Mouse (Mus musculus) spleen, adult 2 months (tissue): ENCODE results near the gene Jade2. TPM values are rescaled to one million over a fixed set of nuclear protein-coding genes. Genes with fewer than 3 reads are reported as not detected.

Experiments
- DNase-seq, 2 experiments: peaks; one replicate each; pipeline versions ENCODE4 v3.0.0 to v3.0.0-alpha.2; 2012 to 2021; ENCODE audit warnings: low spot score in 2 of 2, low read depth in 1 of 2
- H3K27ac ChIP-seq: fragments of 200-500 bp; 2 replicates; pipeline ENCODE4 v1.5.1; 2012; ENCODE audit warnings: low read length, inconsistent platforms; ENCODE audit not compliant: insufficient read depth
- H3K27me3 ChIP-seq: fragments of 200-500 bp; 2 replicates; pipeline ENCODE4 v1.6.1; 2012; ENCODE audit warnings: mild to moderate bottlenecking, moderate library complexity, low read length, inconsistent platforms; ENCODE audit not compliant: control insufficient read depth, insufficient read depth
- H3K36me3 ChIP-seq: fragments of 200-500 bp; 2 replicates; pipeline ENCODE4 v1.6.1; 2012; ENCODE audit warnings: mild to moderate bottlenecking, low read length, inconsistent platforms; ENCODE audit not compliant: control insufficient read depth, insufficient read depth
- H3K4me1 ChIP-seq: fragments of 200-500 bp; 2 replicates; pipeline ENCODE4 v1.6.1; 2011; ENCODE audit warnings: inconsistent platforms; ENCODE audit not compliant: control insufficient read depth, insufficient read depth, insufficient read length
- H3K4me3 ChIP-seq: fragments of 200-500 bp; 2 replicates; pipeline ENCODE4 v1.5.1; 2011; ENCODE audit warnings: mild to moderate bottlenecking, inconsistent platforms; ENCODE audit not compliant: insufficient read depth, insufficient read length; ENCODE audit errors: extremely low read depth
- CTCF ChIP-seq: fragments of 200-500 bp; IDR thresholded peaks from 2 replicates; pipeline ENCODE4 v1.5.1; 2011; ENCODE audit warnings: mild to moderate bottlenecking, inconsistent platforms; ENCODE audit not compliant: insufficient read depth, insufficient read length, insufficient replicate concordance; ENCODE audit errors: extremely low read depth
- POLR2A ChIP-seq: fragments of 200-500 bp; IDR thresholded peaks from 2 replicates; pipeline ENCODE4 v1.6.1; 2011; ENCODE audit warnings: low read depth, low read length, inconsistent platforms
- WGBS: fragments of 180-500 bp; shearing (Covaris S2); methylation state at CpG from one replicate; pipeline ENCODE4 v1.1.7; 2018; 5-methylcytosine and 5-hydroxymethylcytosine counted together
- polyA plus RNA-seq: library from polyadenylated mRNA; depleted of rRNA; stranded (reverse); fragments of >200 nt; gene quantifications from 2 replicates; pipeline ENCODE4 v1.2.3, GENCODE M21; 2012; rRNA removed

Jade2 gene
- 24.8 and 27.2 TPM in 2 replicates for polyA plus RNA-seq

- Histone ChIP-seq H3K4me3 (peak within 1 kb of the TSS; percentile 94), H3K27ac (peak within 1 kb of the TSS; percentile 98), H3K4me1 (peaks cover 7% of the 10 kb centered on the region; the same call in 1 of the 2 replicates), H3K36me3 (no peaks in the 10 kb centered on the region), H3K27me3 (no peaks in the 10 kb centered on the region)
- DNase-seq, result peak; percentile 31 to 36
- WGBS, result under 1% methylated on average over 47 of the region's 47 CpGs
- TF ChIP-seq POLR2A (peak; percentile 11; the same call in 1 of the 2 replicates), CTCF (no peak)
Measured at GRCm38 (mm10) chr11:51857081-51857671, at the start of gene Jade2. Jade2 (minus strand) TSS chr11:51857653.

DNA sequence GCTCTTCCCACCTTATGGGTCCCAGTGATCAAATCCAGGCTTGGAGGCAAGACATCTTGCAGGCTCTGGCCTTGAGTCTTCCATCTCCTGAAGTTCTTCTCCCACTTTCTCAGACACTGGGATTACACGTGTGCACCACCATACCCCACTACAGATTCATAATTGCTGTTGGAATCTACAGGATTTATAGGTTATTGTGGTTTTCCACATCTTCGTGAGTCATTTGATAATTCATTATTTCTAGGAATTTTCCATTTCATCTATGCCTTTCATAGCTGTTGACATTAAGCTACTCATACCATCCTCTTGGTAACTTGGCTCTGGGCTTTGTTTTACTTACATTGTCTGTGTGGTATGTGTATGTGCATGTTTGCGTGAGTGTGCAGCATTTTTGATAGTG, 46.8 kb upstream of the Jade2 start:
- WGBS, result 93% methylated on average over 3 of the region's 3 CpGs
- H3K4me3 ChIP-seq, result no peak overlapping the region
- no peak overlapping the region for H3K27ac ChIP-seq
- TF ChIP-seq CTCF (no peak), POLR2A (no peak)
- H3K4me1 ChIP-seq, result no peaks in the 10 kb centered on the region
- no peak for DNase-seq
- H3K27me3 ChIP-seq, result no peaks in the 10 kb centered on the region
- no peaks in the 10 kb centered on the region for H3K36me3 ChIP-seq

GRCm38 (mm10) chr11:51899691-51900090, 42.2 kb upstream of the Jade2 start:
- WGBS, result 89% methylated on average over 10 of the region's 10 CpGs
- Histone ChIP-seq H3K27me3 (no peaks in the 10 kb centered on the region), H3K27ac (no peak overlapping the region), H3K36me3 (no peaks in the 10 kb centered on the region), H3K4me3 (no peak overlapping the region), H3K4me1 (no peaks in the 10 kb centered on the region)
- DNase-seq, result no peak
- no peak for TF ChIP-seq CTCF
- TF ChIP-seq POLR2A, result no peak

- Histone ChIP-seq H3K4me3 (no peak overlapping the region), H3K27me3 (no peaks in the 10 kb centered on the region), H3K36me3 (no peaks in the 10 kb centered on the region), H3K27ac (no peak overlapping the region), H3K4me1 (no peaks in the 10 kb centered on the region)
- 25% methylated on average over 21 of the region's 21 CpGs for WGBS
- no peak for DNase-seq
- TF ChIP-seq POLR2A, result no peak
- TF ChIP-seq CTCF, result no peak
Measured at GRCm38 (mm10) chr11:51898326-51899080, 41.0 kb upstream of the Jade2 start.

DNA sequence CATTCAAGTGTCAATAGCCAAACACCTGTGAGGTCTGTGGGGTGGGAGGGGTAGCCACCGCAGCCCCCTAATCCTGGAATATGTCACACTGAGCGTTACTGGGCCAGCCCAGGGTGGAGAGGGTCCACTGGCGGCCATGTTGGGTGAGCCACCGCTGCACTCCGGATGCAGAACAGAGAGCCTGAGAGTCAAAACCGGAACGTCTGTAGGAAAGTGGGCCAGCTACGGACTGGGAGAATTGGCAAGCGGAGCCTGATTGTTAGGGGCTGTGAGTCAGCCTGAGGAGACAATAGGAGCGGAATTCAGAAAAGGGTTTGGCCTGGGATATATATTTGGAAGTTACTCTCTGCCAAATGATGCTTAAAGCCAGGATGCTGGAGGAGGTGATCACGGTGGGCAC, 39.9 kb upstream of the Jade2 start:
- WGBS, result 90% methylated on average over 11 of the region's 11 CpGs
- no peak overlapping the region for H3K4me3 ChIP-seq
- H3K27ac ChIP-seq, result no peak overlapping the region
- no peaks in the 10 kb centered on the region for H3K4me1 ChIP-seq
- H3K36me3 ChIP-seq, result no peaks in the 10 kb centered on the region
- H3K27me3 ChIP-seq, result no peaks in the 10 kb centered on the region
- no peak for DNase-seq
- TF ChIP-seq CTCF (no peak), POLR2A (no peak)

GRCm38 (mm10) chr11:51896012-51896411, 38.6 kb upstream of the Jade2 start:
- H3K36me3 ChIP-seq, result no peaks in the 10 kb centered on the region
- WGBS, result 66% methylated on average over 4 of the region's 4 CpGs
- no peaks in the 10 kb centered on the region for H3K4me1 ChIP-seq
- no peak overlapping the region for H3K27ac ChIP-seq
- TF ChIP-seq POLR2A, result no peak
- TF ChIP-seq CTCF, result no peak
- no peak overlapping the region for H3K4me3 ChIP-seq
- DNase-seq, result no peak
- H3K27me3 ChIP-seq, result no peaks in the 10 kb centered on the region

GRCm38 (mm10) chr11:51885681-51886080, 28.2 kb upstream of the Jade2 start:
- H3K27ac ChIP-seq, result no peak overlapping the region
- H3K36me3 ChIP-seq, result no peaks in the 10 kb centered on the region
- 86% methylated on average over 6 of the region's 6 CpGs for WGBS
- H3K27me3 ChIP-seq, result no peaks in the 10 kb centered on the region
- no peak overlapping the region for H3K4me3 ChIP-seq
- TF ChIP-seq POLR2A (no peak), CTCF (no peak)
- no peak for DNase-seq
- peaks cover 12% of the 10 kb centered on the region; the same call in 1 of the 2 replicates for H3K4me1 ChIP-seq
